Mouse (Mus musculus) testis, postnatal 10 days (tissue): Measurements from ENCODE around the gene Cabcoco1.

ENCODE experiments used
- DNase-seq: peaks from one replicate; pipeline ENCODE4 v3.0.0; 2021; ENCODE audit warnings: low spot score

The Cabcoco1 gene

GRCm38 (mm10) chr10:68541139-68541942 is at the start of gene Cabcoco1:
TSS of gene Cabcoco1 (minus strand) at chr10:68541896.
- DNase-seq, result peak; percentile 89

GRCm38 (mm10) chr10:68589530-68590252 is 48.0 kb upstream of the Cabcoco1 start:
- DNase-seq, result no peak

- no peak for DNase-seq
Measured at GRCm38 (mm10) chr10:68587416-68588040, 45.8 kb upstream of the Cabcoco1 start.

- no peak for DNase-seq
Measured at GRCm38 (mm10) chr10:68577321-68577720, 35.6 kb upstream of the Cabcoco1 start.

- DNase-seq, result no peak
Measured at GRCm38 (mm10) chr10:68568172-68568571, 26.5 kb upstream of the Cabcoco1 start.

- no peak for DNase-seq
Measured at GRCm38 (mm10) chr10:68562344-68562743, 20.6 kb upstream of the Cabcoco1 start.

- no peak for DNase-seq
Measured at GRCm38 (mm10) chr10:68558828-68559219, 17.1 kb upstream of the Cabcoco1 start.

- peak; percentile 52 for DNase-seq
Measured at GRCm38 (mm10) chr10:68558105-68558827, 16.6 kb upstream of the Cabcoco1 start.

- no peak for DNase-seq
Measured at GRCm38 (mm10) chr10:68553677-68554076, 12.0 kb upstream of the Cabcoco1 start.

GRCm38 (mm10) chr10:68552556-68552955 is 10.9 kb upstream of the Cabcoco1 start:
- DNase-seq, result no peak

- DNase-seq, result no peak
Measured at GRCm38 (mm10) chr10:68551316-68551715, 9.6 kb upstream of the Cabcoco1 start.

- no peak for DNase-seq
Measured at GRCm38 (mm10) chr10:68550668-68551267, 9.1 kb upstream of the Cabcoco1 start.

GRCm38 (mm10) chr10:68543107-68543506 is 1.4 kb upstream of the Cabcoco1 start:
- DNase-seq, result no peak

GRCm38 (mm10) chr10:68541943-68542420 is 286 bp upstream of the Cabcoco1 start:
- DNase-seq, result no peak

GRCm38 (mm10) chr10:68540612-68541011 is 1.1 kb downstream of the Cabcoco1 start:
- DNase-seq, result no peak

GRCm38 (mm10) chr10:68537261-68537950 is 4.3 kb downstream of the Cabcoco1 start:
- no peak for DNase-seq

GRCm38 (mm10) chr10:68529364-68530049 is 12.2 kb downstream of the Cabcoco1 start:
- DNase-seq, result no peak

- no peak for DNase-seq
Measured at GRCm38 (mm10) chr10:68528958-68529357, 12.7 kb downstream of the Cabcoco1 start.

GRCm38 (mm10) chr10:68522106-68522505 is 19.6 kb downstream of the Cabcoco1 start:
- DNase-seq, result no peak

GRCm38 (mm10) chr10:68512433-68513019 is 29.2 kb downstream of the Cabcoco1 start:
- DNase-seq, result no peak
